Mouse (Mus musculus): ENCODE measurements around the gene Ap1m1. TPM values are rescaled to one million over a fixed set of nuclear protein-coding genes. Genes with fewer than 3 reads are reported as not detected.

The Ap1m1 gene
- polyA plus RNA-seq, 2 experiments = 98.8 to 111 TPM

DNA sequence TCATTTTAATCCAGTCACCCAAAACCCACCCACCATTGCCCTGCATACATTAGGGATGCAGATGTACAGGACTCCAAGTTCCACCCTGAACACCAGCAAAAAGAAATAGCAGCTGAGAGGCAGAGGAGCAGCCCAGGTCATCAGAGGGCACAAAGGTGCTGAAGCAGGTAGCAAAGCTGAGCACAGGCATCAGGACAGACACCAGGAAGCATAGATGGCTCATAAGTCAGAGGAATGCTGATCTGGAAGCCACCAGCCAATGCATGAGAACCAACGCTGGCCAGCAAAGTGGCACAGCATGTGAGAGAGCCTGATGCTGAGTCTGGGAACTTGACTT lies 18.1 kb downstream of the Ap1m1 start:
- no peak overlapping the region for H3K4me3 ChIP-seq (replicated peaks; ENCODE audit: low read length)
- H3K4me2 ChIP-seq (replicated peaks; ENCODE audit: low read depth, low read length, severe bottlenecking) = no peak overlapping the region
- no peak for DNase-seq (ENCODE audit: low spot score)
- H3K4me1 ChIP-seq (ENCODE audit: control insufficient read depth, insufficient read depth, low read length) = 0 out of 2 replicates have a peak, but pooled peaks cover 5% of the 10 kb centered on the region
- H3K36me3 ChIP-seq (ENCODE audit: control insufficient read depth, insufficient read depth, low read length) = peaks cover 28% of the 10 kb centered on the region
- ATAC-seq (ENCODE audit: low FRiP score, low read depth) = no peak
- H3K27me3 ChIP-seq (ENCODE audit: control insufficient read depth, insufficient read depth, low read length) = no peaks in the 10 kb centered on the region
- 100% methylated on average over 1 of the region's 1 CpGs for WGBS
- H3K27ac ChIP-seq (replicated peaks; ENCODE audit: low read depth, low read length) = no peak overlapping the region
- no peak overlapping the region for H3K9ac ChIP-seq (ENCODE audit: low read depth, low read length, severe bottlenecking)
- no peak for TF ChIP-seq POLR2A (IDR thresholded peaks at IDR 0.05; ENCODE audit: borderline replicate concordance, extremely low read depth, insufficient read depth, insufficient read length)
- no peaks in the 10 kb centered on the region for H3K9me3 ChIP-seq (ENCODE audit: control insufficient read depth, low read length)

DNA sequence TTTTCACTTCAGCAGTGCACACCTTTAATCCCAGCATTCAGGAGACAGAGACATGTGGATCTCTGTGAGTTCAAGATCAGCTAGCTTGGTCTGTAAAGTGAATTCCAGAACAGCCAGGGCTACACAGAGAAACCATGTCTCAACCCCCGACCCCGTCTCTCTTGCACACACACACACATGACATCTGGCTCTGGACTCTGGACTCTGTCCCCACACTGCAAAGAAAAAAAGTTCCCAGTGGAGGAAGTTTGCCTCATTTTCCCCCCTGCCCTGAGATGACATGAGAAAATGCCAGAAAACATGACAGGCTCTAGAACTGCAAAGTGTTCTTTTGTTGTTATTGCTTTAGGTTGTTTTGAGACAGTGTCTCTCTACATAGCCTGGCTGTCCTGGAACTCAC lies 20.0 kb downstream of the Ap1m1 start:
- WGBS = 63% methylated on average over 2 of the region's 2 CpGs
- ATAC-seq (ENCODE audit: low FRiP score, low read depth) (no peak), DNase-seq (ENCODE audit: low spot score) (no peak)

DNA sequence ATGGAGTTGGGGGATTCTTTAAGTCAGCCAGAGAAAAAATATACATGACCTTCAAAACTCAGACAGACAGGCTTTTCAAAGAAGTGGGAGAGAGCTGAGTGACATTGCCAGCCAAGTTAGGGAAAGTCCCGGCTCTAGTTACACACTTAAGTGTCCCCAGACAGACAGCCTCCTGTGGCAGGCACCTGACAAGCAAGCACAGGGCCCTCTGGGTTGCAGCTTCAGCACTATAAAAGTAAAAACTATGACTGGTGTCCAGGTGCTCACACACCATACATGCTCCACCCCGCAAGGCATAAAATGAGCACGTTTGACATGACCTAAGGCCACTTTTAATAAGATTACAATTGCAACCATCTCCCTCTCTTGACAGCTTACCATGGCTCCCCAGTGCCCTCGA lies 20.8 kb downstream of the Ap1m1 start:
- H3K27ac ChIP-seq (replicated peaks; ENCODE audit: low read depth, low read length) = no peak overlapping the region
- ATAC-seq (ENCODE audit: low FRiP score, low read depth) = no peak

More for the DNA sequence above, 20.0 kb downstream of the Ap1m1 start:
- Histone ChIP-seq H3K27me3 (ENCODE audit: control insufficient read depth, insufficient read depth, low read length) (no peaks in the 10 kb centered on the region), H3K36me3 (ENCODE audit: control insufficient read depth, insufficient read depth, low read length) (peaks cover 14% of the 10 kb centered on the region; the same call in 1 of the 2 replicates), H3K9me3 (ENCODE audit: control insufficient read depth, low read length) (no peaks in the 10 kb centered on the region), H3K4me2 (replicated peaks; ENCODE audit: low read depth, low read length, severe bottlenecking) (no peak overlapping the region), H3K27ac (replicated peaks; ENCODE audit: low read depth, low read length) (no peak overlapping the region), H3K4me1 (ENCODE audit: control insufficient read depth, insufficient read depth, low read length) (0 out of 2 replicates have a peak, but pooled peaks cover 5% of the 10 kb centered on the region), H3K9ac (ENCODE audit: low read depth, low read length, severe bottlenecking) (no peak overlapping the region), H3K4me3 (replicated peaks; ENCODE audit: low read length) (no peak overlapping the region)
- TF ChIP-seq POLR2A (IDR thresholded peaks at IDR 0.05; ENCODE audit: borderline replicate concordance, extremely low read depth, insufficient read depth, insufficient read length) = no peak

DNA sequence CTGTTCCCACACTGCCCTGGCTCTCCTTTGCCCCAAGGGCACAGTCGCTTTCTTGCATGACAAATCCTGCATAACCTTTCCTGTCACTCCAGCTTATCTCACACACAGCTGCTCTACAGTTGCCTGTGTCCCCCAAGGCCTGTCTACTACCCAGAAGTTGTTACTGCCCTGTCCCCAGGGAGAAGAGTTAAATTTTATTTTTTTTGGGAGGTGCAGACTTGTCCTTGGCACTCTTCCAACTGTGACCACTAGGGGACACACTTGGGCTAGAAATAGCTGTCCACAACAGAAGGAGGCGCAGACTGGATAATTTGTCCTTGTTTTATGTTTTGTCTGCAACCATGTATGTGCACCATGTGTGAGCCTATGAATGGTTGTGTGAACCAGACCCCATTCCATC lies 21.2 kb downstream of the Ap1m1 start:
- Histone ChIP-seq H3K9ac (ENCODE audit: low read depth, low read length, severe bottlenecking) (no peak overlapping the region), H3K27ac (replicated peaks; ENCODE audit: low read depth, low read length) (no peak overlapping the region), H3K36me3 (ENCODE audit: control insufficient read depth, insufficient read depth, low read length) (peaks cover 5% of the 10 kb centered on the region; the same call in 1 of the 2 replicates), H3K4me1 (ENCODE audit: control insufficient read depth, insufficient read depth, low read length) (0 out of 2 replicates have a peak, but pooled peaks cover 5% of the 10 kb centered on the region), H3K4me2 (replicated peaks; ENCODE audit: low read depth, low read length, severe bottlenecking) (no peak overlapping the region), H3K27me3 (ENCODE audit: control insufficient read depth, insufficient read depth, low read length) (no peaks in the 10 kb centered on the region), H3K9me3 (ENCODE audit: control insufficient read depth, low read length) (no peaks in the 10 kb centered on the region), H3K4me3 (replicated peaks; ENCODE audit: low read length) (no peak overlapping the region)
- DNase-seq (ENCODE audit: low spot score) (peak; percentile 61), ATAC-seq (ENCODE audit: low FRiP score, low read depth) (peak; percentile 51)
- 33% methylated on average over 2 of the region's 2 CpGs for WGBS
- TF ChIP-seq POLR2A (IDR thresholded peaks at IDR 0.05; ENCODE audit: borderline replicate concordance, extremely low read depth, insufficient read depth, insufficient read length) = no peak

More for the DNA sequence above, 20.8 kb downstream of the Ap1m1 start:
- Histone ChIP-seq H3K27me3 (ENCODE audit: control insufficient read depth, insufficient read depth, low read length) (no peaks in the 10 kb centered on the region), H3K9me3 (ENCODE audit: control insufficient read depth, low read length) (no peaks in the 10 kb centered on the region), H3K4me2 (replicated peaks; ENCODE audit: low read depth, low read length, severe bottlenecking) (no peak overlapping the region), H3K36me3 (ENCODE audit: control insufficient read depth, insufficient read depth, low read length) (peaks cover 7% of the 10 kb centered on the region; the same call in 1 of the 2 replicates), H3K9ac (ENCODE audit: low read depth, low read length, severe bottlenecking) (no peak overlapping the region), H3K4me3 (replicated peaks; ENCODE audit: low read length) (no peak overlapping the region), H3K4me1 (ENCODE audit: control insufficient read depth, insufficient read depth, low read length) (0 out of 2 replicates have a peak, but pooled peaks cover 5% of the 10 kb centered on the region)
- 37% methylated on average over 4 of the region's 4 CpGs for WGBS
- no peak for DNase-seq (ENCODE audit: low spot score)
- no peak for TF ChIP-seq POLR2A (IDR thresholded peaks at IDR 0.05; ENCODE audit: borderline replicate concordance, extremely low read depth, insufficient read depth, insufficient read length)

DNA sequence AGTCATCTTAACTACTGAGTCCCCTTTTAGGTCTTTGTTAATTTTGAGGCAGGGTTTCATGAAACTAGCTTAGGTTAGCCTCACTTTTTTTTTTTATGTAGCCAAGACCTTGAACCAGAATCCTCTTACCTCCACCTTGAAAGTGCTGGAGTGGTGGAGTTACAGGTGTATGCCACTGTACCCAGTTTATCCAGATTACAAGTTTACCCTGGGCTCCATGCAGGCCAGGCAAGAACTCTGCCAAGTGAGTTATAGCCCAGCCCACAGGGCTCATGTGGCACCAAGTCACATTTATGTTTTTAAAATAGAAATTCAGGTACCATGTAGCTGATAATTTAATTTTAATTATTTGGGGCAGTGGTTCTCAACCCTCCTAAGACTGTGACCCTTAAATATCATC lies 21.6 kb downstream of the Ap1m1 start:
- no peaks in the 10 kb centered on the region for H3K27me3 ChIP-seq (ENCODE audit: control insufficient read depth, insufficient read depth, low read length)
- DNase-seq (ENCODE audit: low spot score) (no peak), ATAC-seq (ENCODE audit: low FRiP score, low read depth) (no peak)
- no peak for TF ChIP-seq POLR2A (IDR thresholded peaks at IDR 0.05; ENCODE audit: borderline replicate concordance, extremely low read depth, insufficient read depth, insufficient read length)
- H3K36me3 ChIP-seq (ENCODE audit: control insufficient read depth, insufficient read depth, low read length) = peaks cover 5% of the 10 kb centered on the region; the same call in 1 of the 2 replicates
- no peak overlapping the region for H3K4me3 ChIP-seq (replicated peaks; ENCODE audit: low read length)
- no peak overlapping the region for H3K27ac ChIP-seq (replicated peaks; ENCODE audit: low read depth, low read length)
- no peaks in the 10 kb centered on the region for H3K9me3 ChIP-seq (ENCODE audit: control insufficient read depth, low read length)
- no peak overlapping the region for H3K4me2 ChIP-seq (replicated peaks; ENCODE audit: low read depth, low read length, severe bottlenecking)
- H3K9ac ChIP-seq (ENCODE audit: low read depth, low read length, severe bottlenecking) = no peak overlapping the region
- 0 out of 2 replicates have a peak, but pooled peaks cover 5% of the 10 kb centered on the region for H3K4me1 ChIP-seq (ENCODE audit: control insufficient read depth, insufficient read depth, low read length)

DNA sequence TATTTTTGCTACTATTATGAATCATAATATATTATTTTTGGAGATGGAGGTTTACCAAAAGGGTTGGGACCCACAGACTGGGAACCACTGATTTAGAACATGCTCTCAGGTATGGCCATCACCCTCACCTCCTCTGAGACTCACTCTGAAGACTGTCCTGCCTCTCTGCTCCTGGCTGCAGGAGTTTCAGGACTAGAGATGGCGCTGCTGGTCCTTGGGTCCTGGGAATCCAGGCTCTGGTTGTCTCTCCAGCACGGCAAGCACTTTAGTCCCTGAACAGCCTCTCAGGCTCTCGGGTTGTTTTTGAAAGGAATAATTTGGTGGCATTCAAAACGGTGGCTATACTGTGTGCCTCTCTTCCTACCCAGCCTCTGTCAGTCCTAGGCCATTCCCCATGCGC lies 22.1 kb downstream of the Ap1m1 start:
- DNase-seq (ENCODE audit: low spot score) (no peak), ATAC-seq (ENCODE audit: low FRiP score, low read depth) (no peak)
- WGBS = 52% methylated on average over 5 of the region's 5 CpGs

More for the DNA sequence above, 22.1 kb downstream of the Ap1m1 start:
- Histone ChIP-seq H3K4me1 (ENCODE audit: control insufficient read depth, insufficient read depth, low read length) (0 out of 2 replicates have a peak, but pooled peaks cover 5% of the 10 kb centered on the region), H3K9ac (ENCODE audit: low read depth, low read length, severe bottlenecking) (no peak overlapping the region), H3K27me3 (ENCODE audit: control insufficient read depth, insufficient read depth, low read length) (no peaks in the 10 kb centered on the region), H3K4me3 (replicated peaks; ENCODE audit: low read length) (no peak overlapping the region), H3K36me3 (ENCODE audit: control insufficient read depth, insufficient read depth, low read length) (peaks cover 2% of the 10 kb centered on the region; the same call in 1 of the 2 replicates), H3K27ac (replicated peaks; ENCODE audit: low read depth, low read length) (no peak overlapping the region), H3K9me3 (ENCODE audit: control insufficient read depth, low read length) (no peaks in the 10 kb centered on the region), H3K4me2 (replicated peaks; ENCODE audit: low read depth, low read length, severe bottlenecking) (no peak overlapping the region)
- no peak for TF ChIP-seq POLR2A (IDR thresholded peaks at IDR 0.05; ENCODE audit: borderline replicate concordance, extremely low read depth, insufficient read depth, insufficient read length)

All from limb, embryonic 14.5 days (tissue).